Mouse (Mus musculus): ENCODE measurements around the gene Cnn1. TPM values are rescaled to one million over a fixed set of nuclear protein-coding genes. Genes with fewer than 3 reads are reported as not detected.
"Not testable (repeated sequence)": the region's sequence is repeated elsewhere in the genome, so short reads cannot be mapped to it uniquely, and the experiment has no call there.

Cnn1 gene
- polyA plus RNA-seq, 1 experiment from 2014 or later = 432 TPM

- ATAC-seq = no peak
- no peak for TF ChIP-seq CTCF (IDR thresholded peaks at IDR 0.05; ENCODE audit: low read depth)
- Histone ChIP-seq H3K9me3 (ENCODE audit: control insufficient read depth) (no peaks in the 10 kb centered on the region), H3K4me1 (replicated peaks; ENCODE audit: control insufficient read depth, insufficient read depth, low read length) (no peaks in the 10 kb centered on the region), H3K27ac (ENCODE audit: low read depth, low read length) (no peak overlapping the region), H3K36me3 (ENCODE audit: control insufficient read depth, insufficient read depth) (no peaks in the 10 kb centered on the region), H3K27me3 (replicated peaks; ENCODE audit: control insufficient read depth, insufficient read depth, low read length) (no peaks in the 10 kb centered on the region), H3K9ac (ENCODE audit: low read depth, low read length) (no peak overlapping the region), H3K4me3 (ENCODE audit: low read depth, low read length) (no peak overlapping the region), H3K4me2 (replicated peaks; ENCODE audit: low read depth) (no peak overlapping the region)
- 86% methylated on average over 6 of the region's 8 CpGs for WGBS
Measured at GRCm38 (mm10) chr9:22144304-22144965, 45.4 kb downstream of the Cnn1 start.

GRCm38 (mm10) chr9:22149426-22150248 is 50.6 kb downstream of the Cnn1 start:
- Histone ChIP-seq H3K4me3 (ENCODE audit: low read depth, low read length) (no peak overlapping the region), H3K4me2 (replicated peaks; ENCODE audit: low read depth) (peak overlapping the region; percentile 43), H3K36me3 (ENCODE audit: control insufficient read depth, insufficient read depth) (no peaks in the 10 kb centered on the region), H3K9me3 (ENCODE audit: control insufficient read depth) (no peaks in the 10 kb centered on the region), H3K27me3 (replicated peaks; ENCODE audit: control insufficient read depth, insufficient read depth, low read length) (no peaks in the 10 kb centered on the region), H3K4me1 (replicated peaks; ENCODE audit: control insufficient read depth, insufficient read depth, low read length) (no peaks in the 10 kb centered on the region), H3K27ac (ENCODE audit: low read depth, low read length) (peak overlapping the region; percentile 84), H3K9ac (ENCODE audit: low read depth, low read length) (no peak overlapping the region)
- TF ChIP-seq CTCF (IDR thresholded peaks at IDR 0.05; ENCODE audit: low read depth) = no peak
- peak; percentile 76 for ATAC-seq
- 58% methylated on average over 20 of the region's 20 CpGs for WGBS

GRCm38 (mm10) chr9:22150249-22150693 is 51.3 kb downstream of the Cnn1 start:
- ATAC-seq = peak; percentile 77
- not testable (repeated sequence) for H3K9ac ChIP-seq (ENCODE audit: low read depth, low read length); H3K27me3 ChIP-seq (replicated peaks; ENCODE audit: control insufficient read depth, insufficient read depth, low read length); H3K9me3 ChIP-seq (ENCODE audit: control insufficient read depth); H3K36me3 ChIP-seq (ENCODE audit: control insufficient read depth, insufficient read depth); H3K4me3 ChIP-seq (ENCODE audit: low read depth, low read length); H3K4me1 ChIP-seq (replicated peaks; ENCODE audit: control insufficient read depth, insufficient read depth, low read length)
- WGBS = 55% methylated on average over 7 of the region's 7 CpGs
- Histone ChIP-seq H3K4me2 (replicated peaks; ENCODE audit: low read depth) (peak overlapping the region; percentile 43), H3K27ac (ENCODE audit: low read depth, low read length) (peak overlapping the region; percentile 84)

- no peak overlapping the region for H3K4me2 ChIP-seq (replicated peaks; ENCODE audit: low read depth)
- H3K36me3 ChIP-seq (ENCODE audit: control insufficient read depth, insufficient read depth) = no peaks in the 10 kb centered on the region
- no peaks in the 10 kb centered on the region for H3K9me3 ChIP-seq (ENCODE audit: control insufficient read depth)
- H3K4me1 ChIP-seq (replicated peaks; ENCODE audit: control insufficient read depth, insufficient read depth, low read length) = no peaks in the 10 kb centered on the region; the same call in 1 of the 2 replicates
- no peak overlapping the region for H3K9ac ChIP-seq (ENCODE audit: low read depth, low read length)
- peak overlapping the region; percentile 84 for H3K27ac ChIP-seq (ENCODE audit: low read depth, low read length)
- H3K4me3 ChIP-seq (ENCODE audit: low read depth, low read length) = no peak overlapping the region
- no peak for ATAC-seq
- TF ChIP-seq CTCF (IDR thresholded peaks at IDR 0.05; ENCODE audit: low read depth) = peak; percentile 29; the same call in 1 of the 2 replicates
- WGBS = 44% methylated on average over 2 of the region's 2 CpGs
- H3K27me3 ChIP-seq (replicated peaks; ENCODE audit: control insufficient read depth, insufficient read depth, low read length) = no peaks in the 10 kb centered on the region
Measured at GRCm38 (mm10) chr9:22150946-22151345, 51.9 kb downstream of the Cnn1 start.

GRCm38 (mm10) chr9:22153810-22154209 is 54.8 kb downstream of the Cnn1 start:
- Histone ChIP-seq H3K4me1 (replicated peaks; ENCODE audit: control insufficient read depth, insufficient read depth, low read length) (no peaks in the 10 kb centered on the region; the same call in 1 of the 2 replicates), H3K4me3 (ENCODE audit: low read depth, low read length) (no peak overlapping the region), H3K4me2 (replicated peaks; ENCODE audit: low read depth) (no peak overlapping the region), H3K36me3 (ENCODE audit: control insufficient read depth, insufficient read depth) (peaks cover 7% of the 10 kb centered on the region; the same call in 1 of the 2 replicates), H3K27ac (ENCODE audit: low read depth, low read length) (no peak overlapping the region), H3K9me3 (ENCODE audit: control insufficient read depth) (no peaks in the 10 kb centered on the region), H3K9ac (ENCODE audit: low read depth, low read length) (no peak overlapping the region), H3K27me3 (replicated peaks; ENCODE audit: control insufficient read depth, insufficient read depth, low read length) (no peaks in the 10 kb centered on the region)
- TF ChIP-seq CTCF (IDR thresholded peaks at IDR 0.05; ENCODE audit: low read depth) = no peak; the same call in 1 of the 2 replicates
- whole genome bisulfite sequencing = 84% methylated on average over 3 of the region's 3 CpGs
- ATAC-seq = no peak

- peaks cover 8% of the 10 kb centered on the region; the same call in 1 of the 2 replicates for H3K36me3 ChIP-seq (ENCODE audit: control insufficient read depth, insufficient read depth)
- WGBS = 21% methylated on average over 10 of the region's 10 CpGs
- peak; percentile 87 for TF ChIP-seq CTCF (IDR thresholded peaks at IDR 0.05; ENCODE audit: low read depth)
- no peak overlapping the region for H3K9ac ChIP-seq (ENCODE audit: low read depth, low read length)
- H3K9me3 ChIP-seq (ENCODE audit: control insufficient read depth) = no peaks in the 10 kb centered on the region
- H3K4me3 ChIP-seq (ENCODE audit: low read depth, low read length) = no peak overlapping the region
- H3K27ac ChIP-seq (ENCODE audit: low read depth, low read length) = no peak overlapping the region
- peak; percentile 26; the same call in 1 of the 2 replicates for ATAC-seq
- H3K4me2 ChIP-seq (replicated peaks; ENCODE audit: low read depth) = peak overlapping the region; percentile 47
- no peaks in the 10 kb centered on the region for H3K27me3 ChIP-seq (replicated peaks; ENCODE audit: control insufficient read depth, insufficient read depth, low read length)
- H3K4me1 ChIP-seq (replicated peaks; ENCODE audit: control insufficient read depth, insufficient read depth, low read length) = no peaks in the 10 kb centered on the region; the same call in 1 of the 2 replicates
Measured at GRCm38 (mm10) chr9:22155614-22156013, 56.6 kb downstream of the Cnn1 start.
